ENCODE assay signal across 18 mouse cellular contexts in the genomic region with DNA sequence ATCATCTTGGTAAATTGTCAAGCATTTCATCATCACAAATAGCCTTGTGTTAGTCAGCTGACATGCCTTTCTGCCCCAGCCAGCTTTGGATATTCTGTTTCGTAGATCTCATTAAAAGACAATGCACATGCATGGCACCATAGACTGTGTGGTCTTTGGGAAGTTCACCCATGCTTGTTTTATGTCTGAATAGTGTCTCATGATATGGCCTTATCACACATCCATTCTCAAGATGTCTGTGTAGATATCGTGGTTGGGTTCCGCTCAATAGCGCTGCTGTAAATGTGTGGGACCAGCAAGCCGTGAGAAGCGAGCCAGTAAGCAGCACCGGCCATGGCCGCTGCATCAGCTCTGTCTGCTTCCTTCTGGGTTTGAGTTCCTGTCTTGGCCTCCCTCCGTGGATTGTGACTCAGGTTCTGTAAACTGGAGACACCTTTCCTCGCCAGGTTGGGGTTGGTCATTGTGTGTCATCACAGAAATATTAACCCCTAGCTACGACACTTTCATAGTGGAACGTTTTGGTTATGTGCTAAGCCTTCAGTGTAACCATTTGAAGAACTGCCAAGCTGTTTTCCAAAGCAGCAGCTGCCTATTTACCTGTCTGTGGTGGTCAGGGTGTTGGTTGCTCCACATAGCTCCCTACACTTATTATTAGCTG.
"Had no signal": no experiment of that assay in that cellular context is flagged by ENCODE, and none has a peak within 500 bp of the region (broad histone marks: within the 10 kb centered on the region; RNA-seq: fewer than 3 reads in every experiment).

No protein-coding gene starts in this region.

- H3K4me1 ChIP-seq: limb, embryonic 10.5 days; limb, embryonic 13.5 days; liver, embryonic 15.5 days; midbrain, embryonic 15.5 days; neural tube, embryonic 13.5 days had no signal

- H3K27ac ChIP-seq: layer of hippocampus, adult 2 months; limb, embryonic 10.5 days; limb, embryonic 13.5 days; liver, embryonic 15.5 days; midbrain, embryonic 15.5 days; neural tube, embryonic 13.5 days had no signal

- H3K27me3 ChIP-seq: limb, embryonic 13.5 days; liver, embryonic 15.5 days; midbrain, embryonic 15.5 days; neural tube, embryonic 13.5 days had no signal

- DNase-seq: kidney, adult 18-20 months; kidney, adult 9 months; kidney, postnatal 14 days; kidney, postnatal 4 days; layer of hippocampus, adult 9-11 months; liver; lung, adult 2 months; lung, postnatal 14 days; lung, postnatal 4 days; thymus, adult 18-20 months; thymus, postnatal 36 days had no signal

- H3K9me3 ChIP-seq: limb, embryonic 10.5 days; limb, embryonic 13.5 days; liver, embryonic 15.5 days; midbrain, embryonic 15.5 days; neural tube, embryonic 13.5 days had no signal

- H3K4me3 ChIP-seq: layer of hippocampus, adult 2 months; limb, embryonic 10.5 days; limb, embryonic 13.5 days; liver, embryonic 15.5 days; midbrain, embryonic 15.5 days; neural tube, embryonic 13.5 days had no signal

- ATAC-seq: midbrain, embryonic 15.5 days had no signal

- H3K4me2 ChIP-seq: limb, embryonic 13.5 days; liver, embryonic 15.5 days; midbrain, embryonic 11.5 days; midbrain, embryonic 15.5 days; neural tube, embryonic 13.5 days had no signal

- H3K9ac ChIP-seq: limb, embryonic 13.5 days; liver, embryonic 15.5 days; midbrain, embryonic 15.5 days; neural tube, embryonic 13.5 days had no signal
